Mouse (Mus musculus): ENCODE results near the gene Car10. TPM values are rescaled to one million over a fixed set of nuclear protein-coding genes. Genes with fewer than 3 reads are reported as not detected.

Gene Car10
- polyA plus RNA-seq, 1 experiment from 2014 or later = not detected

DNA sequence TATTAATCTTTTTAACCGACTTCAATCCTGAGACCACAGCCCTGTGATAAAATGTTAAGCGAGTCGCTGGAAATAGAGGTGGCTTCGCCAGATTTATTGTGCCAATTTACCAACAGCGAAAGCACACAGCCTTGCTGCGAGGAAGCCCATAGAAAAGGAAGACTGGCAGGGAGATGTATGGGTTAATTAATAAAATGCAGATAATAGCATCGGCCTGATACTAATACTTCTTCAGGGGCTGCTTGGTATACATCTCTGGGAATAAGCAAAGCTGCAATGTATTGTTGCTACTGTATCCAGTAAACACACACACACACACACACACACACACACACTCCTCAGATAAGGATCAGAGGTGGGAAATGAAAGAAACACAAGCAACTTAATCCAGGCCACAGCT, 462.7 kb downstream of the Car10 start:
- Histone ChIP-seq H3K4me1 (replicated peaks; ENCODE audit: control insufficient read depth, insufficient read depth, low read length) (no peaks in the 10 kb centered on the region), H3K27ac (ENCODE audit: low read length) (no peak overlapping the region), H3K27me3 (ENCODE audit: control insufficient read depth, insufficient read depth, low read depth, low read length) (no peaks in the 10 kb centered on the region), H3K4me3 (ENCODE audit: low read length) (no peak overlapping the region), H3K9me3 (ENCODE audit: control insufficient read depth, low read length) (no peaks in the 10 kb centered on the region), H3K4me2 (ENCODE audit: low read depth, low read length) (no peak overlapping the region), H3K36me3 (ENCODE audit: control insufficient read depth, insufficient read depth, low read length) (no peaks in the 10 kb centered on the region), H3K9ac (ENCODE audit: low read length) (no peak overlapping the region)
- 71% methylated on average over 7 of the region's 7 CpGs for whole genome bisulfite sequencing
- ATAC-seq (ENCODE audit: low read depth) = no peak

DNA sequence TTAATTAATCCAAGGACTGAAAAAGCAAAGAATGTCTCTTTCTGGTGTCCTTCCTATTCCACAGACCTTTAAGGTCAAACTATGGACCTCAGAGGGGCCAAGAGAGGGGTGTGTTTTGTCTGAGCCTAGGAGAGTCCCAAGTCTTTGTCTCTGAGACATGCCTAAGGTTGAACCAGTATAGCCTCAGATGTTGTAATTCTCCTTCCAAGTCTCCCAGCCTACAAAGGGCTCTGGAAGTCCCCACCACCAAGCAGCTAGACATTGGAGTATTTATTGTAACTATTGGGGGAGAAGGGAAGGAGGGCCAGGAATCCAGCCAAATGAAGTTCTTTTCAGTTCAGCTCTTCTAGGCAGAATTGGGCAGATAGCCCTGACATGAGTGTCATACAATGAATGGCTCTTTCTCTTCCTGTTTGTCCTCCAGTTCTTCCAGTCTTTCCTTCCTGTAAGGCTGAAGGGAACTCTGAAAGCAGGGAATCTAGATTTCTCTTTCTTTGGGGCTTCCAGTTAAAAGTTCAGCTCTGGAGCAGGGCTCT, 464.6 kb downstream of the Car10 start:
- Histone ChIP-seq H3K4me3 (ENCODE audit: low read length) (no peak overlapping the region), H3K9ac (ENCODE audit: low read length) (no peak overlapping the region), H3K27ac (ENCODE audit: low read length) (peak overlapping the region; percentile 41; the same call in 1 of the 2 replicates), H3K4me2 (ENCODE audit: low read depth, low read length) (no peak overlapping the region), H3K4me1 (replicated peaks; ENCODE audit: control insufficient read depth, insufficient read depth, low read length) (no peaks in the 10 kb centered on the region), H3K27me3 (ENCODE audit: control insufficient read depth, insufficient read depth, low read depth, low read length) (no peaks in the 10 kb centered on the region), H3K9me3 (ENCODE audit: control insufficient read depth, low read length) (no peaks in the 10 kb centered on the region), H3K36me3 (ENCODE audit: control insufficient read depth, insufficient read depth, low read length) (no peaks in the 10 kb centered on the region)
- ATAC-seq (ENCODE audit: low read depth) = peak; percentile 74

DNA sequence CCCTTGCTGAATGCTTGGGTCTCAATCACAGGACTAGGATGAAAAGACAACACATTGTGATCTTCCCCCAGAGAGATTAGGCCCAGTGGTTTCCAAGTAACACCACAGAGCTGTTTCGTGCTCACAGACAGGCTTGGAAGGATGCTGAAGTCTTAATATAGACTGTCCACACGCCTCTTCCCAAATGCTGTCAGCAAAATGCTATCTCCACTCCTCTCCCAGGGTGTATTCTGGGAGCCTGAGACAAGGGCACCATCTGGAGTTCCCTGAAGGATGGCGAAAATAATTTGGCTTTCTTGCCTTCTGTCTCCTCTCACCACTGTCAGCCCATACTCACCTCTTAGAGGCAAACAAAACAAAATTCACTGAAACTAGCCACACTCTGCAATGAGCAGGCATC, 467.9 kb downstream of the Car10 start:
- H3K27ac ChIP-seq (ENCODE audit: low read length) = no peak overlapping the region
- WGBS = 61% methylated on average over 3 of the region's 3 CpGs
- H3K27me3 ChIP-seq (ENCODE audit: control insufficient read depth, insufficient read depth, low read depth, low read length) = no peaks in the 10 kb centered on the region
- no peak for ATAC-seq (ENCODE audit: low read depth)
- H3K4me1 ChIP-seq (replicated peaks; ENCODE audit: control insufficient read depth, insufficient read depth, low read length) = no peaks in the 10 kb centered on the region
- no peak overlapping the region for H3K4me3 ChIP-seq (ENCODE audit: low read length)
- no peak overlapping the region for H3K4me2 ChIP-seq (ENCODE audit: low read depth, low read length)
- H3K36me3 ChIP-seq (ENCODE audit: control insufficient read depth, insufficient read depth, low read length) = no peaks in the 10 kb centered on the region
- H3K9me3 ChIP-seq (ENCODE audit: control insufficient read depth, low read length) = no peaks in the 10 kb centered on the region
- H3K9ac ChIP-seq (ENCODE audit: low read length) = no peak overlapping the region

DNA sequence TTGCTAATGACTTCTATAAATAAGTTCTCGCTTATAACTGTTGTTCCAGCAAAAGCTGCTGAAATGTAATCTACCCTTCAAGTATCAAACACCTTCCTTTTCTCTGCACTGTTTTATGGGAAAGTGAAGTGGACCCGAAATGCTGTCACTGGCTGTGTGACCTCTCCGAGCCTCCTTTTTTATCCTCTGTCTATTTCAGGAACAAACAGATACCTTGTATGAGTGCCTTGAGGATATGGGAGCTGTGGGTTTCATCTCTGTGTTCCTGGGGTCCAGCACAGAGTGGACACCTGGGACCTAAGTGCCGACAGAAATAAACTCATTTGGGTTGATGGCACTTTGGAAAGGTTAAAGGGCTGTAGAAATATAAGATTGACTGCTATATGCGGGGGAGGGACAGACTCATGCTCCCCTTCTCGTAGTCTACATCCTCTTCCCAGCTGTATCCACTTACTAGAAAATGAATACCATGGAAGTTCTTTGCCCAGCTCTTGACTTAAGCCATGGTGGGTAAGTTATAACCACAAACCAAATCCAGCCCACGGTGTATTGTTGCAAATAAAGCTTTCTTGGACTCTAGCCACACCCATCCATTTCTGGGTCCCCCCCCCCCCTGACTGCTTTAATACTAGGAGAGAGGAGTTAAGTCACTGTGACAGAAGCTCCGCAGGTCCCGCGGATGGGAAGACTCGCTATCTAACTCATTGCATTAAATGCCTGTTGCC, 474.3 kb downstream of the Car10 start:
- ATAC-seq (ENCODE audit: low read depth) = no peak
- WGBS = 69% methylated on average over 11 of the region's 11 CpGs
- H3K9me3 ChIP-seq (ENCODE audit: control insufficient read depth, low read length) = no peaks in the 10 kb centered on the region
- no peaks in the 10 kb centered on the region for H3K27me3 ChIP-seq (ENCODE audit: control insufficient read depth, insufficient read depth, low read depth, low read length)
- no peak overlapping the region for H3K4me3 ChIP-seq (ENCODE audit: low read length)
- H3K9ac ChIP-seq (ENCODE audit: low read length) = no peak overlapping the region
- no peak overlapping the region for H3K4me2 ChIP-seq (ENCODE audit: low read depth, low read length)
- H3K27ac ChIP-seq (ENCODE audit: low read length) = no peak overlapping the region
- H3K36me3 ChIP-seq (ENCODE audit: control insufficient read depth, insufficient read depth, low read length) = no peaks in the 10 kb centered on the region
- no peaks in the 10 kb centered on the region for H3K4me1 ChIP-seq (replicated peaks; ENCODE audit: control insufficient read depth, insufficient read depth, low read length)

DNA sequence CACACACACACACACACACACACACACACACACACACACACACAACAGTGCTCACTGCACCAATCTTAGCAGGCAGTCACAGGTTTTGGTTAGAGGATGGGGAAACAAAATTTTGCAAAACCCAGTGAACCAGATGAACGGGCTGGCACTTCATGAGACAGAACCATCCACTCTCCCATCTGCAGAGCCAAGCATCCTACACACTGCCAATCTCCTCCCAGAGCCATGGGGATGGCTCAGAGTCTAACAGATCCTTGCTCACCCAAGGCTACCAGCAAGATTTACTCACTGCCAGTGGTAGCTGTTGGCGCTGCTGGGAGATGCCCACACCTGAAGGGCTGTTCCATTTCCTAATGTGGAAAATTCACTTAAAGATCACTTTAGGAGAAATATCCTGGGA, 479.6 kb downstream of the Car10 start:
- no peaks in the 10 kb centered on the region for H3K36me3 ChIP-seq (ENCODE audit: control insufficient read depth, insufficient read depth, low read length)
- H3K4me3 ChIP-seq (ENCODE audit: low read length) = no peak overlapping the region
- H3K27me3 ChIP-seq (ENCODE audit: control insufficient read depth, insufficient read depth, low read depth, low read length) = no peaks in the 10 kb centered on the region
- H3K4me2 ChIP-seq (ENCODE audit: low read depth, low read length) = no peak overlapping the region
- H3K9ac ChIP-seq (ENCODE audit: low read length) = no peak overlapping the region
- H3K9me3 ChIP-seq (ENCODE audit: control insufficient read depth, low read length) = no peaks in the 10 kb centered on the region
- H3K4me1 ChIP-seq (replicated peaks; ENCODE audit: control insufficient read depth, insufficient read depth, low read length) = no peaks in the 10 kb centered on the region
- no peak for ATAC-seq (ENCODE audit: low read depth)
- H3K27ac ChIP-seq (ENCODE audit: low read length) = no peak overlapping the region
- 87% methylated on average over 2 of the region's 2 CpGs for WGBS

DNA sequence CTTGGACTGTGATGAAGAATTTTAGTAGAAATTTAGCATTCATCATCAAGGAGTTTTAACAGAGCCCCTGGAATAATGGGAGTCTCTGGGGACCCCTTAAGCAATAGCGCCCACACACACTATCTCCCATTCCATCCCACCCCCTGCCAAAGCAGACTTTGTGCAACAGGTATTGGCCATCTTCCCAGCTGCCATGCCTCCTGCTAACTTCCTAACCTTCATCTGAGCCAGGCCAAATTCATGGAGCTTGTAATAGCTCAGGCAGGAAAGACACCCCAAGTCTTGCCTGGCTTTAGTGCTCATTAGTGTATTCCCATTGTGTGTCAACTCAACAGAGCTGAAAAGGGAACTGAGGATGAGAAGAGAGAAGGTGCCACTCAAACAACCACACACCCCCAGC, 481.8 kb downstream of the Car10 start:
- Histone ChIP-seq H3K4me2 (ENCODE audit: low read depth, low read length) (no peak overlapping the region), H3K9me3 (ENCODE audit: control insufficient read depth, low read length) (no peaks in the 10 kb centered on the region), H3K27me3 (ENCODE audit: control insufficient read depth, insufficient read depth, low read depth, low read length) (no peaks in the 10 kb centered on the region), H3K27ac (ENCODE audit: low read length) (no peak overlapping the region), H3K36me3 (ENCODE audit: control insufficient read depth, insufficient read depth, low read length) (no peaks in the 10 kb centered on the region), H3K9ac (ENCODE audit: low read length) (no peak overlapping the region), H3K4me1 (replicated peaks; ENCODE audit: control insufficient read depth, insufficient read depth, low read length) (no peaks in the 10 kb centered on the region), H3K4me3 (ENCODE audit: low read length) (no peak overlapping the region)
- 92% methylated on average over 1 of the region's 1 CpGs for WGBS
- ATAC-seq (ENCODE audit: low read depth) = no peak

DNA sequence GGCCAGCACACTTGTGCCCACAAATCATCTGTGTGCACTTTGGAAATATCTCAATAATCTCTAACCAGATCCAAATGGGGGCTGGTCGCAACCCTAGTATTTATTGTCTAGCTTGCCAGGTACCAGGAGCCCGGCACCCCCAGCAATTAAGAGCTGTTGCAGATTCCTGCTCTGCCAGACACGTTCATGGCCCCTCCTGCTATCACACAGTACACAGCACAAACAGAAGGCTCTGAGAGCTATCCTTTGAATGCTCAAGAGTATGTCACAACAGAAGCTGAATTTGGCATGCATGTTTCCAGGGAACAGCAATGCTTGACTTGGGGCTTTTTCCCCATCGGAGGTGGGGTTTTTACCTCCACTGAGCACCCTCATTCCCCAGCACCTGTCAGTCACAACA, 483.5 kb downstream of the Car10 start:
- H3K9me3 ChIP-seq (ENCODE audit: control insufficient read depth, low read length) = no peaks in the 10 kb centered on the region
- no peak overlapping the region for H3K4me3 ChIP-seq (ENCODE audit: low read length)
- no peak for ATAC-seq (ENCODE audit: low read depth)
- H3K36me3 ChIP-seq (ENCODE audit: control insufficient read depth, insufficient read depth, low read length) = no peaks in the 10 kb centered on the region
- H3K27ac ChIP-seq (ENCODE audit: low read length) = no peak overlapping the region
- no peak overlapping the region for H3K4me2 ChIP-seq (ENCODE audit: low read depth, low read length)
- no peaks in the 10 kb centered on the region for H3K27me3 ChIP-seq (ENCODE audit: control insufficient read depth, insufficient read depth, low read depth, low read length)
- no peaks in the 10 kb centered on the region for H3K4me1 ChIP-seq (replicated peaks; ENCODE audit: control insufficient read depth, insufficient read depth, low read length)
- WGBS = 34% methylated on average over 4 of the region's 4 CpGs
- no peak overlapping the region for H3K9ac ChIP-seq (ENCODE audit: low read length)

DNA sequence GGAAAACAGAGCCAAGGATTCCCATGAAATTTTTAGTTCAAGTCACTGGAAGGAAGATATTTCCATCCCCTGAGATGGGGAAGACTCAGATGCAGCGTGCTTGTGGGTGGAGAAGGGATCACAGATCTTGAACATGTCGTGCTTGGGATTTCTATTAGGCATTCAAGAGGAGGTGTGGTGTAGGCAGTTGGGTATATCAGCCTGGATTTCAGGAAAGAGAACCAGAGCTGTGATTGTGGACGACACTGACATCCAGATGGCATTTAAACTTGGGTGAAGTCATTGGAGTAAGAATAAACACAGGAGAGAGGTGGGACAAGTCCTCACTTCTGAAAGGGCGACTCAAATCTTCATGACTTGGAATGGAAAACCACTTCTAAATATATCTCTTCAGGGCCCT, 490.0 kb downstream of the Car10 start:
- Histone ChIP-seq H3K9ac (ENCODE audit: low read length) (no peak overlapping the region), H3K4me3 (ENCODE audit: low read length) (no peak overlapping the region), H3K27ac (ENCODE audit: low read length) (no peak overlapping the region), H3K27me3 (ENCODE audit: control insufficient read depth, insufficient read depth, low read depth, low read length) (no peaks in the 10 kb centered on the region), H3K4me2 (ENCODE audit: low read depth, low read length) (no peak overlapping the region), H3K36me3 (ENCODE audit: control insufficient read depth, insufficient read depth, low read length) (no peaks in the 10 kb centered on the region), H3K4me1 (replicated peaks; ENCODE audit: control insufficient read depth, insufficient read depth, low read length) (no peaks in the 10 kb centered on the region), H3K9me3 (ENCODE audit: control insufficient read depth, low read length) (no peaks in the 10 kb centered on the region)
- no peak for ATAC-seq (ENCODE audit: low read depth)
- WGBS = 73% methylated on average over 4 of the region's 4 CpGs

DNA sequence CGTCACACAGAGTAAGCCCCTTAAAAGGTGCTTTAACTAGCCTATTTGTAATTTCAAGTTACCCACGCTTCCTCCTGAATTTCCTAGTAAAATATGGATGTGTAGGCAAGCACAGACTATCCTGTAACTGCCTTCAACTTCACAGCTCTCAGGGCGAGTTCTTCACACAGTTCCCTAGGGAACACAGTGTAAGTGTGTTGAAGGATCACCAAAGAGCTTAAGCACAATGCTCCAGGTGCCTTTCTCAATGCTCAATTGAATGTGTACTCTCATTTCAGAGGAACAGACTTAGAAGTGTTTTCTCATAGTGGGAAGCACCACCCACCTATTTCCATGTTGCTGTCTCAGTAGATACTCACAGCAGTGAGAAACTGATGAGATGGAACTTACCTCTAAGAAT, 492.8 kb downstream of the Car10 start:
- Histone ChIP-seq H3K9me3 (ENCODE audit: control insufficient read depth, low read length) (no peaks in the 10 kb centered on the region), H3K27ac (ENCODE audit: low read length) (no peak overlapping the region), H3K27me3 (ENCODE audit: control insufficient read depth, insufficient read depth, low read depth, low read length) (no peaks in the 10 kb centered on the region), H3K36me3 (ENCODE audit: control insufficient read depth, insufficient read depth, low read length) (no peaks in the 10 kb centered on the region), H3K9ac (ENCODE audit: low read length) (no peak overlapping the region), H3K4me3 (ENCODE audit: low read length) (no peak overlapping the region), H3K4me2 (ENCODE audit: low read depth, low read length) (no peak overlapping the region), H3K4me1 (replicated peaks; ENCODE audit: control insufficient read depth, insufficient read depth, low read length) (no peaks in the 10 kb centered on the region)
- 63% methylated on average over 3 of the region's 3 CpGs for WGBS
- no peak for ATAC-seq (ENCODE audit: low read depth)
